Mouse (Mus musculus): Measurements from ENCODE around the gene Garnl3.

GRCm38 (mm10) chr2:32969326-32969725, 162.1 kb downstream of the Garnl3 start:
- TF ChIP-seq CTCF (IDR thresholded peaks at IDR 0.05; ENCODE audit: extremely low read depth, insufficient read depth, low read length), result no peak
- 0 out of 2 replicates have a peak, but pooled peaks have one; percentile 32 for TF ChIP-seq POLR2A (IDR thresholded peaks at IDR 0.05; ENCODE audit: extremely low read depth, insufficient read depth, low read length)
